Mouse (Mus musculus): Measurements from ENCODE around the gene Themis2.
"Not testable (repeated sequence)": the region's sequence is repeated elsewhere in the genome, so short reads cannot be mapped to it uniquely, and the experiment has no call there.

The Themis2 gene

GRCm38 (mm10) chr4:132801176-132802077 lies 5.2 kb upstream of the Themis2 start:
- in situ Hi-C loops (cut with MboI, MseI) = no loop called here

GRCm38 (mm10) chr4:132799845-132800244 lies 3.7 kb upstream of the Themis2 start:
- in situ Hi-C loops (cut with MboI, MseI) = no loop called here

- in situ Hi-C loops (cut with MboI, MseI) = not testable (repeated sequence)
These were observed 2.5 kb upstream of the Themis2 start for GRCm38 (mm10) chr4:132798666-132799065.

GRCm38 (mm10) chr4:132798028-132798427 lies 1.8 kb upstream of the Themis2 start:
- in situ Hi-C loops (cut with MboI, MseI) = no loop called here

GRCm38 (mm10) chr4:132797461-132797860 lies 1.3 kb upstream of the Themis2 start:
- in situ Hi-C loops (cut with MboI, MseI) = no loop called here

- in situ Hi-C loops (cut with MboI, MseI) = no loop called here
These were observed 1.0 kb downstream of the Themis2 start for GRCm38 (mm10) chr4:132795171-132795570.

- in situ Hi-C loops (cut with MboI, MseI) = no loop called here
These were observed 1.4 kb downstream of the Themis2 start for GRCm38 (mm10) chr4:132794760-132795159.

- in situ Hi-C loops (cut with MboI, MseI) = no loop called here
These were observed 2.2 kb downstream of the Themis2 start for GRCm38 (mm10) chr4:132794028-132794427.

- in situ Hi-C loops (cut with MboI, MseI) = not testable (repeated sequence)
These were observed 2.7 kb downstream of the Themis2 start for GRCm38 (mm10) chr4:132793322-132794004.

GRCm38 (mm10) chr4:132789731-132790130 lies 6.5 kb downstream of the Themis2 start:
- in situ Hi-C loops (cut with MboI, MseI) = no loop called here

- in situ Hi-C loops (cut with MboI, MseI) = no loop called here
These were observed 11.0 kb downstream of the Themis2 start for GRCm38 (mm10) chr4:132785228-132785627.

- in situ Hi-C loops (cut with MboI, MseI) = loop anchor here (5.0 kb wide), 1 partner anchor 34 kb away; no protein-coding TSS in a partner anchor
These were observed 12.5 kb downstream of the Themis2 start for GRCm38 (mm10) chr4:132783732-132784131.

- in situ Hi-C loops (cut with MboI, MseI) = loop anchor here (5.0 kb wide), 1 partner anchor 37 kb away; no protein-coding TSS in a partner anchor
These were observed 15.9 kb downstream of the Themis2 start for GRCm38 (mm10) chr4:132780288-132780687.

- in situ Hi-C loops (cut with MboI, MseI) = no loop called here
These were observed 17.5 kb downstream of the Themis2 start for GRCm38 (mm10) chr4:132778562-132779201.

- in situ Hi-C loops (cut with MboI, MseI) = no loop called here
These were observed 19.4 kb downstream of the Themis2 start for GRCm38 (mm10) chr4:132776764-132777163.

- in situ Hi-C loops (cut with MboI, MseI) = no loop called here
These were observed 21.3 kb downstream of the Themis2 start for GRCm38 (mm10) chr4:132774905-132775304.

- in situ Hi-C loops (cut with MboI, MseI) = no loop called here
These were observed 24.4 kb downstream of the Themis2 start for GRCm38 (mm10) chr4:132771776-132772175.

- in situ Hi-C loops (cut with MboI, MseI) = no loop called here
These were observed 28.0 kb downstream of the Themis2 start, which contains the start of gene Rpa2 for GRCm38 (mm10) chr4:132767914-132768876. Rpa2 (plus strand) TSS chr4:132768332.

- in situ Hi-C loops (cut with MboI, MseI) = not testable (repeated sequence)
These were observed 33.1 kb downstream of the Themis2 start for GRCm38 (mm10) chr4:132763125-132763524.

GRCm38 (mm10) chr4:132762602-132763001 lies 33.6 kb downstream of the Themis2 start:
- in situ Hi-C loops (cut with MboI, MseI) = no loop called here

- in situ Hi-C loops (cut with MboI, MseI) = no loop called here
These were observed 35.9 kb downstream of the Themis2 start for GRCm38 (mm10) chr4:132760296-132760695.
